Mouse (Mus musculus): ENCODE measurements around the gene B3gnt8. TPM values are rescaled to one million over a fixed set of nuclear protein-coding genes. Genes with fewer than 3 reads are reported as not detected.

B3gnt8 gene
- polyA plus RNA-seq, 1 experiment from 2014 or later, result 2.9 TPM

GRCm38 (mm10) chr7:25620751-25621150, 5.7 kb upstream of the B3gnt8 start:
- no peak overlapping the region for H3K27ac ChIP-seq
- WGBS (ENCODE audit: insufficient replicate concordance), result 84% methylated on average over 11 of the region's 11 CpGs
- no peak overlapping the region for H3K9ac ChIP-seq
- no peak overlapping the region for H3K4me3 ChIP-seq
- no peaks in the 10 kb centered on the region; the same call in 1 of the 2 replicates for H3K27me3 ChIP-seq (replicated peaks)
- ATAC-seq, result no peak
- H3K9me3 ChIP-seq (replicated peaks), result no peaks in the 10 kb centered on the region
- H3K4me2 ChIP-seq, result no peak overlapping the region
- H3K4me1 ChIP-seq, result peaks cover 23% of the 10 kb centered on the region
- peaks cover 34% of the 10 kb centered on the region for H3K36me3 ChIP-seq

- Histone ChIP-seq H3K4me2 (no peak overlapping the region), H3K36me3 (peaks cover 35% of the 10 kb centered on the region), H3K4me1 (peaks cover 44% of the 10 kb centered on the region), H3K9ac (no peak overlapping the region), H3K4me3 (no peak overlapping the region), H3K9me3 (replicated peaks) (no peaks in the 10 kb centered on the region), H3K27me3 (replicated peaks) (0 out of 2 replicates have a peak, but pooled peaks cover 9% of the 10 kb centered on the region), H3K27ac (no peak overlapping the region)
- no peak for ATAC-seq
- WGBS (ENCODE audit: insufficient replicate concordance), result 79% methylated on average over 11 of the region's 11 CpGs
Measured at GRCm38 (mm10) chr7:25623857-25624370, 2.5 kb upstream of the B3gnt8 start.

- Histone ChIP-seq H3K4me1 (peaks cover 35% of the 10 kb centered on the region), H3K9ac (no peak overlapping the region), H3K9me3 (replicated peaks) (no peaks in the 10 kb centered on the region), H3K27me3 (replicated peaks) (0 out of 2 replicates have a peak, but pooled peaks cover 12% of the 10 kb centered on the region), H3K4me2 (no peak overlapping the region), H3K4me3 (no peak overlapping the region), H3K36me3 (peaks cover 42% of the 10 kb centered on the region), H3K27ac (no peak overlapping the region)
- ATAC-seq, result no peak
- 63% methylated on average over 5 of the region's 5 CpGs for WGBS (ENCODE audit: insufficient replicate concordance)
Measured at GRCm38 (mm10) chr7:25624851-25625250, 1.6 kb upstream of the B3gnt8 start.

GRCm38 (mm10) chr7:25625594-25626250, 732 bp upstream of the B3gnt8 start:
- Histone ChIP-seq H3K9me3 (replicated peaks) (no peaks in the 10 kb centered on the region), H3K4me3 (no peak overlapping the region), H3K4me1 (peaks cover 30% of the 10 kb centered on the region), H3K4me2 (no peak overlapping the region), H3K27me3 (replicated peaks) (0 out of 2 replicates have a peak, but pooled peaks cover 12% of the 10 kb centered on the region), H3K9ac (no peak overlapping the region), H3K36me3 (peaks cover 51% of the 10 kb centered on the region), H3K27ac (no peak overlapping the region)
- no peak for ATAC-seq
- 66% methylated on average over 10 of the region's 10 CpGs for WGBS (ENCODE audit: insufficient replicate concordance)

- peaks cover 51% of the 10 kb centered on the region for H3K36me3 ChIP-seq
- peak overlapping the region; percentile 69 for H3K9ac ChIP-seq
- WGBS (ENCODE audit: insufficient replicate concordance), result 18% methylated on average over 38 of the region's 38 CpGs
Measured at GRCm38 (mm10) chr7:25627431-25628322, 1.2 kb downstream of the B3gnt8 start.

GRCm38 (mm10) chr7:25628323-25628620, 1.8 kb downstream of the B3gnt8 start:
- no peak for ATAC-seq
- peaks cover 36% of the 10 kb centered on the region for H3K4me1 ChIP-seq
- H3K27me3 ChIP-seq (replicated peaks), result 0 out of 2 replicates have a peak, but pooled peaks cover 12% of the 10 kb centered on the region
- peak overlapping the region; percentile 88 for H3K4me2 ChIP-seq
- no peak overlapping the region for H3K27ac ChIP-seq
- 69% methylated on average over 8 of the region's 8 CpGs for WGBS (ENCODE audit: insufficient replicate concordance)
- H3K9me3 ChIP-seq (replicated peaks), result no peaks in the 10 kb centered on the region
- H3K36me3 ChIP-seq, result peaks cover 51% of the 10 kb centered on the region
- H3K9ac ChIP-seq, result 0 out of 2 replicates have a peak overlapping the region, but pooled peaks have one; percentile 69
- peak overlapping the region; percentile 56; the same call in 1 of the 2 replicates for H3K4me3 ChIP-seq

More at GRCm38 (mm10) chr7:25627431-25628322, 1.2 kb downstream of the B3gnt8 start:
- Histone ChIP-seq H3K4me1 (peaks cover 34% of the 10 kb centered on the region), H3K4me3 (peak overlapping the region; percentile 56), H3K27me3 (replicated peaks) (0 out of 2 replicates have a peak, but pooled peaks cover 12% of the 10 kb centered on the region), H3K9me3 (replicated peaks) (no peaks in the 10 kb centered on the region), H3K27ac (peak overlapping the region; percentile 59; the same call in 1 of the 2 replicates), H3K4me2 (peak overlapping the region; percentile 88)
- ATAC-seq, result peak; percentile 79

GRCm38 (mm10) chr7:25632679-25633078, 6.2 kb downstream of the B3gnt8 start:
- WGBS (ENCODE audit: insufficient replicate concordance), result 45% methylated on average over 5 of the region's 5 CpGs
- no peaks in the 10 kb centered on the region for H3K9me3 ChIP-seq (replicated peaks)

GRCm38 (mm10) chr7:25636373-25636772, 9.9 kb downstream of the B3gnt8 start:
- no peak overlapping the region for H3K9ac ChIP-seq
- H3K4me2 ChIP-seq, result no peak overlapping the region
- peaks cover 18% of the 10 kb centered on the region for H3K36me3 ChIP-seq
- H3K9me3 ChIP-seq (replicated peaks), result no peaks in the 10 kb centered on the region
- WGBS (ENCODE audit: insufficient replicate concordance), result 51% methylated on average over 3 of the region's 3 CpGs
- H3K4me3 ChIP-seq, result no peak overlapping the region
- H3K4me1 ChIP-seq, result peaks cover 6% of the 10 kb centered on the region; the same call in 1 of the 2 replicates
- no peaks in the 10 kb centered on the region for H3K27me3 ChIP-seq (replicated peaks)
- no peak overlapping the region for H3K27ac ChIP-seq
- no peak for ATAC-seq

More at GRCm38 (mm10) chr7:25632679-25633078, 6.2 kb downstream of the B3gnt8 start:
- no peak overlapping the region for H3K9ac ChIP-seq
- 0 out of 2 replicates have a peak, but pooled peaks cover 12% of the 10 kb centered on the region for H3K27me3 ChIP-seq (replicated peaks)
- H3K4me2 ChIP-seq, result no peak overlapping the region
- H3K4me3 ChIP-seq, result no peak overlapping the region
- ATAC-seq, result no peak
- peaks cover 17% of the 10 kb centered on the region for H3K4me1 ChIP-seq
- H3K36me3 ChIP-seq, result peaks cover 37% of the 10 kb centered on the region
- H3K27ac ChIP-seq, result no peak overlapping the region

GRCm38 (mm10) chr7:25637099-25637498, 10.6 kb downstream of the B3gnt8 start:
- ATAC-seq, result peak; percentile 14; the same call in 1 of the 2 replicates
- Histone ChIP-seq H3K36me3 (peaks cover 16% of the 10 kb centered on the region), H3K9ac (no peak overlapping the region), H3K27me3 (replicated peaks) (no peaks in the 10 kb centered on the region), H3K27ac (no peak overlapping the region), H3K9me3 (replicated peaks) (no peaks in the 10 kb centered on the region), H3K4me1 (peaks cover 6% of the 10 kb centered on the region; the same call in 1 of the 2 replicates), H3K4me3 (no peak overlapping the region), H3K4me2 (no peak overlapping the region)
- WGBS (ENCODE audit: insufficient replicate concordance), result 73% methylated on average over 5 of the region's 5 CpGs

- H3K4me1 ChIP-seq, result peaks cover 7% of the 10 kb centered on the region; the same call in 1 of the 2 replicates
- no peak overlapping the region for H3K4me2 ChIP-seq
- H3K4me3 ChIP-seq, result no peak overlapping the region
- 79% methylated on average over 4 of the region's 4 CpGs for WGBS (ENCODE audit: insufficient replicate concordance)
- H3K9me3 ChIP-seq (replicated peaks), result 0 out of 2 replicates have a peak, but pooled peaks cover 4% of the 10 kb centered on the region
- H3K27me3 ChIP-seq (replicated peaks), result no peaks in the 10 kb centered on the region
- H3K27ac ChIP-seq, result no peak overlapping the region
- H3K9ac ChIP-seq, result no peak overlapping the region
- ATAC-seq, result no peak
- peaks cover 12% of the 10 kb centered on the region; the same call in 1 of the 2 replicates for H3K36me3 ChIP-seq
Measured at GRCm38 (mm10) chr7:25639754-25640153, 13.3 kb downstream of the B3gnt8 start.

- 0 out of 2 replicates have a peak, but pooled peaks cover 4% of the 10 kb centered on the region for H3K9me3 ChIP-seq (replicated peaks)
- H3K36me3 ChIP-seq, result peaks cover 6% of the 10 kb centered on the region; the same call in 1 of the 2 replicates
- H3K4me1 ChIP-seq, result peaks cover 12% of the 10 kb centered on the region; the same call in 1 of the 2 replicates
- no peak overlapping the region for H3K4me2 ChIP-seq
- WGBS (ENCODE audit: insufficient replicate concordance), result 38% methylated on average over 10 of the region's 10 CpGs
- H3K27ac ChIP-seq, result no peak overlapping the region
- H3K9ac ChIP-seq, result no peak overlapping the region
- no peaks in the 10 kb centered on the region for H3K27me3 ChIP-seq (replicated peaks)
- H3K4me3 ChIP-seq, result no peak overlapping the region
- no peak for ATAC-seq
Measured at GRCm38 (mm10) chr7:25644136-25644535, 17.7 kb downstream of the B3gnt8 start.

All from liver, embryonic 12.5 days (tissue).